Mouse (Mus musculus): ENCODE results near the gene Luzp1. TPM values are rescaled to one million over a fixed set of nuclear protein-coding genes. Genes with fewer than 3 reads are reported as not detected.

Luzp1 gene
- total RNA-seq, 2 experiments from 2014 or later: 10.1 to 18.3 TPM

Other genes starting within 250 kb of the Luzp1 start
- gene Tcea3, start 222.0 kb upstream of the Luzp1 start, total RNA-seq (2021): 100 to 1,000 TPM; 379 to 395 TPM
- gene Zfp46, start 185.1 kb upstream of the Luzp1 start, total RNA-seq (2021): 10 to 100 TPM; 29.7 to 33.3 TPM
- gene Hnrnpr, start 158.8 kb upstream of the Luzp1 start, total RNA-seq (2021): 10 to 100 TPM; 21.4 to 27.4 TPM
- not detected for gene Htr1d, start 46.2 kb upstream of the Luzp1 start, total RNA-seq (2021)
- gene 6030445D17Rik, start 7.5 kb upstream of the Luzp1 start, total RNA-seq (2021): under 1 TPM in 1 of 2 experiments, not detected in 1; 0.12 TPM
- 10 to 100 TPM; 17.9 TPM for gene Kdm1a, start 133.0 kb downstream of the Luzp1 start, total RNA-seq (2021)
- gene Tex46, start 140.7 kb downstream of the Luzp1 start, total RNA-seq (2021): not detected
- not detected for gene Lactbl1, start 152.9 kb downstream of the Luzp1 start, total RNA-seq (2021)